Mouse (Mus musculus) stomach, embryonic 16.5 days (tissue): ENCODE data around the gene Dctn1. TPM values are rescaled to one million over a fixed set of nuclear protein-coding genes. Genes with fewer than 3 reads are reported as not detected.

ENCODE experiments used
- ATAC-seq: fragments of 200-750 bp; cut with Nextera tagmentation; 2 replicates; pipeline ENCODE4 v1.8.0; 2017; ENCODE audit warnings: moderate number of reproducible peaks, moderate TSS enrichment; ENCODE audit not compliant: insufficient read depth, low FRiP score
- H3K27ac ChIP-seq: fragments of 300-500 bp; sonication (generic); 2 replicates; pipeline ENCODE4 v1.5.1; 2014; ENCODE audit warnings: low read length
- H3K27me3 ChIP-seq: fragments of 300-500 bp; sonication (generic); 2 replicates; pipeline ENCODE4 v1.6.1; 2014; ENCODE audit warnings: low read length, control low read depth, mixed read lengths; ENCODE audit not compliant: control insufficient read depth, insufficient read depth
- H3K36me3 ChIP-seq: fragments of 300-500 bp; sonication (generic); 2 replicates; pipeline ENCODE4 v1.6.1; 2014; ENCODE audit warnings: low read length; ENCODE audit not compliant: control insufficient read depth, insufficient read depth
- H3K4me1 ChIP-seq: fragments of 300-500 bp; sonication (generic); 2 replicates; pipeline ENCODE4 v1.6.1; 2014; ENCODE audit warnings: low read length, control low read depth, mixed read lengths; ENCODE audit not compliant: control insufficient read depth, insufficient read depth
- H3K4me2 ChIP-seq: fragments of 300-500 bp; sonication (generic); 2 replicates; pipeline ENCODE4 v1.6.1; 2014; ENCODE audit warnings: low read depth, low read length, mixed read lengths
- H3K4me3 ChIP-seq: fragments of 300-500 bp; sonication (generic); replicated peaks from 2 replicates; pipeline ENCODE4 v1.5.1; 2014; ENCODE audit warnings: mild to moderate bottlenecking, low read length
- H3K9ac ChIP-seq: fragments of 300-500 bp; sonication (generic); 2 replicates; pipeline ENCODE4 v1.6.1; 2014; ENCODE audit warnings: low read length
- H3K9me3 ChIP-seq: fragments of 300-500 bp; sonication (generic); replicated peaks from 2 replicates; pipeline ENCODE4 v1.6.1; 2016; ENCODE audit warnings: low read length, control low read depth; ENCODE audit not compliant: control insufficient read depth
- WGBS: fragments of 180-500 bp; shearing (Covaris S2); extraction: QIAGEN DNeasy Blood & Tissue Kit; methylation state at CpG from one replicate; pipeline ENCODE4 v1.1.7; 2014; 5-methylcytosine and 5-hydroxymethylcytosine counted together
- polyA plus RNA-seq: library from polyadenylated mRNA; unstranded; fragments of >200 nt; fragmentation: Nextera tagmentation; extraction: Ambion mirVana; gene quantifications from 2 replicates; pipeline ENCODE4 v1.2.1, GENCODE M21; 2015

Dctn1 gene
- polyA plus RNA-seq, 1 experiment from 2014 or later: 74.1 TPM

GRCm38 (mm10) chr6:83247153-83247552, 81.4 kb downstream of the Dctn1 start:
- no peak overlapping the region for H3K4me2 ChIP-seq
- no peak overlapping the region for H3K27ac ChIP-seq
- ATAC-seq: no peak
- no peaks in the 10 kb centered on the region for H3K36me3 ChIP-seq
- H3K9ac ChIP-seq: no peak overlapping the region
- H3K4me1 ChIP-seq: no peaks in the 10 kb centered on the region
- WGBS: 98% methylated on average over 2 of the region's 2 CpGs
- no peaks in the 10 kb centered on the region for H3K27me3 ChIP-seq
- H3K4me3 ChIP-seq: no peak overlapping the region
- H3K9me3 ChIP-seq: no peaks in the 10 kb centered on the region

Other genes with a start within 250 kb of the Dctn1 start
- gene Sema4f, start 226.2 kb upstream of the Dctn1 start, polyA plus RNA-seq: 1.4 and 1.5 TPM in 2 replicates
- 0.26 and 1.0 TPM in 2 replicates for gene M1ap, start 219.0 kb upstream of the Dctn1 start, polyA plus RNA-seq
- 10.5 and 11.3 TPM in 2 replicates for gene Dok1, start 132.4 kb upstream of the Dctn1 start, polyA plus RNA-seq
- gene Loxl3, start 131.7 kb upstream of the Dctn1 start, polyA plus RNA-seq: 19.4 and 19.5 TPM in 2 replicates
- gene Aup1, start 111.4 kb upstream of the Dctn1 start, polyA plus RNA-seq: 228 and 235 TPM in 2 replicates
- gene Htra2, start 110.6 kb upstream of the Dctn1 start, polyA plus RNA-seq: 66.5 and 72.3 TPM in 2 replicates
- 6.0 and 6.4 TPM in 2 replicates for gene Dqx1, start 108.1 kb upstream of the Dctn1 start, polyA plus RNA-seq
- 1.8 and 3.4 TPM in 2 replicates for gene Tlx2, start 95.6 kb upstream of the Dctn1 start, polyA plus RNA-seq
- gene Pcgf1, start 88.1 kb upstream of the Dctn1 start, polyA plus RNA-seq: 25.1 and 28.8 TPM in 2 replicates
- 0.58 and 0.65 TPM in 2 replicates for gene Lbx2, start 79.6 kb upstream of the Dctn1 start, polyA plus RNA-seq
- 1.2 and 1.5 TPM in 2 replicates for gene Ccdc142, start 64.3 kb upstream of the Dctn1 start, polyA plus RNA-seq
- gene Gm42688, start 64.3 kb upstream of the Dctn1 start, polyA plus RNA-seq: 1.8 TPM in 2 replicates
- 115 and 123 TPM in 2 replicates for gene Mrpl53, start 56.9 kb upstream of the Dctn1 start, polyA plus RNA-seq
- gene Mogs, start 50.4 kb upstream of the Dctn1 start, polyA plus RNA-seq: 8.3 TPM in 2 replicates
- gene Wbp1, start 44.4 kb upstream of the Dctn1 start, polyA plus RNA-seq: 87.9 and 93.8 TPM in 2 replicates
- 7.9 and 8.4 TPM in 2 replicates for gene Ino80b, start 40.5 kb upstream of the Dctn1 start, polyA plus RNA-seq
- 39.7 and 42.8 TPM in 2 replicates for gene Rtkn, start 30.5 kb upstream of the Dctn1 start, polyA plus RNA-seq
- gene Wdr54, start 9.5 kb upstream of the Dctn1 start, polyA plus RNA-seq: 4.1 and 5.0 TPM in 2 replicates
- gene 1700003E16Rik, start 9.5 kb upstream of the Dctn1 start, polyA plus RNA-seq: 2.1 and 2.2 TPM in 2 replicates
- gene Slc4a5, start 53.9 kb downstream of the Dctn1 start, polyA plus RNA-seq: 0.30 and 0.60 TPM in 2 replicates
- 29.6 and 35.2 TPM in 2 replicates for gene Mthfd2, start 160.0 kb downstream of the Dctn1 start, polyA plus RNA-seq
- gene Mob1a, start 160.1 kb downstream of the Dctn1 start, polyA plus RNA-seq: 67.6 and 67.9 TPM in 2 replicates
- 121 and 145 TPM in 2 replicates for gene Bola3, start 183.2 kb downstream of the Dctn1 start, polyA plus RNA-seq